Mouse (Mus musculus) cerebellum, postnatal 10 days (tissue): ENCODE results near the gene Mapk1.

Source experiments
- DNase-seq, 2 experiments: peaks; one replicate each; pipeline ENCODE4 v3.0.0; 2021; ENCODE audit warnings: mixed read lengths in 2 of 2

The Mapk1 gene

DNA sequence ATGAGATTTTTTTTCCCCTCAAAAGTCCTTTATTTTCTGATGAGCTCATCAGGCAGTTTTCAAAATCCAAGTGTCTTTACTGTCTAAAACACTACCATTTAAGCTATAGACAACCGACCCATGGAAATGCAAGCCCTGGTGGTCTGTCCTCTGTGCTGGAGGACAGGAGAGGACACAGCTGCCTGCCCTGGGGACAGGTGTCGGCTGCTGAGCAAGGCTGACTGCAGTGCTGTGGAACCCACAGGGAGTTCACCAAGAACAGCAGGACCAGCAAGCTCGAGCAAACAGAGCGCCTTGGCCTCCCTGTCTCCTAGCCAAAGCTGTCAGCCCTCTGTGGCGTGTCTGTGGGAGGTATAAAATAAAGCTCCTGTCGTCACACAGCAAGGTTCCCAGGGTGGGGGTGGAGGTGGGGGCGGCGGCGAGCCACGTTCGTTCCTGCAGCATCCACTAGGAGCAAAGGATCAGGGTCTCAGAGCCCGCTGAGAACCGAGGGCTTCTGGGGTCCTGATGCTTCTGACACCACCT is 103.5 kb downstream of the Mapk1 start:
- no peak for DNase-seq

GRCm38 (mm10) chr16:17088346-17088745 is 105.2 kb downstream of the Mapk1 start:
- DNase-seq, result peak; percentile 44 to 46

DNA sequence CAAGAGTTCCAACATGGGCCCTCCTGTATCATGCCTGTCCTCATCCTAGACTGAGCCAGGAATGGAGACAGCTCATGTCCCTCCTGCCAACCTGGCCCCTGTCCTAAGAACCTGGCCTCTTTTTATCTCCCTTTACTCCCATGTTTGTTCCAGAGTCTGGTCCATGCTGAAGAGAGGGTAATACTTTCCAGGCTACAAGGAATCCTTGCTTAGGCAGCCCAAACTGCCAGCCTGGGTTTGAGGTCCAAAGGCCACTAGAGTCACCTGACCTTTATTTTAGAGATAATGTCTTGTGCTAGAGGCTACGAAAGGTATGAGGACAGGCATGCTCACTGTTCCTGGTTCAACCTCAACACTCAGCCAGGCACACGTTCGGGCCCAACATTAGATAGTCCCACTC is 113.8 kb downstream of the Mapk1 start:
- DNase-seq, result no peak
